Mouse (Mus musculus) adrenal gland, adult 8-10 months (tissue): ENCODE measurements around the gene Limd2. TPM values are rescaled to one million over a fixed set of nuclear protein-coding genes. Genes with fewer than 3 reads are reported as not detected.

Experiments used
- DNase-seq: peaks from one replicate; pipeline ENCODE4 v3.0.0; 2022
- total RNA-seq, 4 experiments: library from RNA; stranded (reverse); gene quantifications; 2 replicates each; pipeline ENCODE4 v1.2.4; 2022

Limd2 gene
- total RNA-seq, 4 experiments from 2014 or later: 9.6 to 18.9 (median 14.3) TPM

DNA sequence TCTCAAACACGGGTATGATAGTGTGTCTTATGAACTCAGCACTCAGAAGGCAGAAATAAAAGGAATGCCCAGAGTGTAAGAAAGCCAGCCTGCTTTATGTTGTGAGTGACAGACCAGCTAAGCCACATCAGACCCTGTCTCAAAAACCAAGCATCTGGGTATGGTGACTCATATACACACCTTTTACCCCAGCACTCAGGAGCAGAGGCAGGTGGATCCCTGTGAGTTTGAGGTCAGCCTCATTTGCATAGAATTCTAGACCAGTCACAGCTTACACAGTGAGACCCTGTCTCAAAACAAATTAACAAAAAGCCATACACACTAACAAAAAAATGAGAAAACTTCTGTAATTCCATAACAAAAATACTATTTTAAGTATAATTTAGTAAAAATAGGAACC, 34.8 kb downstream of the Limd2 start:
- no peak for DNase-seq

DNA sequence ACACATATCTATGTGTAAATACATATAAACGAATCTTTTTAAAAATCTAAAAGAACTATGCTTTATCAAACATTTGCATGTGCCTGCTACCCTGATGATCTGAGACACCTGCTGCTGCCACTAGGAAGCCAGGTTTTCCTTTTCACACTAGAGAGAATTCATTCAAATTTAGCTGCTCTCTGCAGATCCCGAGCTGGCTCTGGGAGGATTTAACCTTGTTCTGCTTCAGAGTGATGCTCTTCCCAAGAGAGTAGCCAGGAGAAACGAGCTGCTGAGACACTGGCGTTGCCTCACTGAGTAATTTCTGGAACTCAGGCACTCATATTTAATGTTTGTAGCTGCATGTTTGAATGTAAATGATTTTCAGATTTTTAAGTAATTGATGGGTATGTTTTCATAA, 35.9 kb downstream of the Limd2 start:
- DNase-seq: no peak

DNA sequence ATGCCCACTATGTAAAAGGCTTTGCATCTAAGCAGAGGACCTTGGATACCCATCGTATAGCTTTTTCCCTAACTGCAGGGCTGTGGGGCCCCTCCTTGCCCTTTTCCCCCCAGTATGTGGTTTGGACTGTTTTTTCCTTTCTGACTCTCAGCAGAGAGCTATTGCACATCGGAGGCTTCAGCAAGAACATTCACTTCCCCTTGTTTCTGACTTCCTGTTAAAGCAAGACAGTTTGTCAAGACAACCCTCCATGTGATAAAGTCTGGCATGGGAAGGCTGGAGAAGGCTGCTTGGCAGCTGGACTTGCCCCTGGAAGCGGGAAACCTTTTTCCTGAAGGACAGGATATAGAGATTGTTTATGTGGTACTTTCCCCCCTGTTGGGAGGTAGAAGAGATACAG, 37.9 kb downstream of the Limd2 start:
- DNase-seq: peak; percentile 8

DNA sequence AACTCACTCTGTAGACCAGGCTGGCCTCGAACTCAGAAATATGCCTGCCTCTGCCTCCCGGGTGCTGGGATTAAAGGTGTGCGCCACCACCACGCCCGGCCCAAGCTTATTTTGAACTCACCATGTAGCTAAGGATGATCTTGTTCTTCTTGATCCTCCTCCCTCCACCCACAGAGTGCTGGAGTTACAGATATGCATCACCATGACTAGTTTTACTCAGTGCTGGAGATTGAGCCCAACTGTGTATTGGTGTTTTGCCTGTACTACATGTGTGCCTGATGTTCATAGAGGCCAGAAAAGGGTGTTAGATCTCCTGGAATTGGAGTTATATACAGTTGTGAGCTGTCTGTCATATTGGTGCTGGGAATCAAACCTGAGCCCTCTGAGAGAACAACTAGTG, 38.4 kb downstream of the Limd2 start:
- no peak for DNase-seq

DNA sequence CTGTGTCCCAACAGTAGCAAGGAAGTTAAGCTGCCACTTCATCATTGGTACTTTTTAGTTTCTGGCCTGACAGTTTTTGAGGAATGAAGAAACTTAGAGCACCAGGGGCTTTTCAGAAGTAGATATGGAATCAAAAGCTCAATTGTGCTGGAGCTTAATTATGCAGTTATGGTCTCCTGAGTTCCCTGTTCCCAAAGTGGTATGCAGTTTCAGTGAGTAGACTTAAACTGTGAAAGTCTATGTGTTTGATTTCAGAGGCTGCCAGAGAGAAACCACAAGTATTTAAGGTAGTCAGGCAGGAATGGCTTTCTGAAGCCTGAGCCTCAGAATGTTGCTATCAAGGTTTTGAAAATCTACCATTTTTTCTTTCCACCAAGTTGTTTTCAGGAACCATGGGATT, 49.0 kb downstream of the Limd2 start:
- DNase-seq: no peak

Other genes starting within 250 kb of the Limd2 start
- gene Cyb561, start 207.5 kb downstream of the Limd2 start, total RNA-seq: 100 to 1,000 TPM; 214 to 322 (median 255) TPM
- gene Ace, start 192.9 kb downstream of the Limd2 start, total RNA-seq: 10 to 100 TPM in 3 of 4 experiments, 1 to 10 TPM in 1; 9.4 to 22.2 (median 12.1) TPM
- not detected for gene Ace3, start 166.2 kb downstream of the Limd2 start, total RNA-seq
- gene Kcnh6, start 152.7 kb downstream of the Limd2 start, total RNA-seq: under 1 TPM; 0.31 to 0.67 (median 0.40) TPM
- gene Dcaf7, start 124.0 kb downstream of the Limd2 start, total RNA-seq: 10 to 100 TPM; 57.3 to 79.3 (median 70.3) TPM
- 10 to 100 TPM; 26.3 to 38.6 (median 33.1) TPM for gene Taco1, start 94.8 kb downstream of the Limd2 start, total RNA-seq
- 10 to 100 TPM; 41.7 to 58.2 (median 47.2) TPM for gene Map3k3, start 76.2 kb downstream of the Limd2 start, total RNA-seq
- gene Gm10840, start within 50 bp of the Limd2 start, total RNA-seq: not detected
- 10 to 100 TPM; 15.1 to 26.8 (median 19.3) TPM for gene Strada, start 41.3 kb upstream of the Limd2 start, total RNA-seq
- 100 to 1,000 TPM in 3 of 4 experiments, 10 to 100 TPM in 1; 84.3 to 125 (median 116) TPM for gene Ccdc47, start 55.5 kb upstream of the Limd2 start, total RNA-seq
- gene Ddx42, start 56.1 kb upstream of the Limd2 start, total RNA-seq: 10 to 100 TPM; 53.4 to 71.6 (median 64.1) TPM
- 10 to 100 TPM; 42.3 to 82.3 (median 59.1) TPM for gene Ftsj3, start 95.2 kb upstream of the Limd2 start, total RNA-seq
- 100 to 1,000 TPM; 151 to 166 (median 154) TPM for gene Psmc5, start 95.3 kb upstream of the Limd2 start, total RNA-seq
- 10 to 100 TPM; 74.0 to 91.9 (median 85.8) TPM for gene Smarcd2, start 112.1 kb upstream of the Limd2 start, total RNA-seq
- under 1 TPM in 3 of 4 experiments, not detected in 1; 0.15 to 0.19 (median 0.17) TPM for gene Tcam1, start 115.8 kb upstream of the Limd2 start, total RNA-seq
- not detected for gene Gh, start 141.0 kb upstream of the Limd2 start, total RNA-seq
- gene Cd79b, start 153.9 kb upstream of the Limd2 start, total RNA-seq: 1 to 10 TPM; 1.2 to 2.3 (median 1.6) TPM
- gene Scn4a, start 192.4 kb upstream of the Limd2 start, total RNA-seq: under 1 TPM in 3 of 4 experiments, not detected in 1; 0.06 to 0.43 (median 0.07) TPM
- gene Prr29, start 204.6 kb upstream of the Limd2 start, total RNA-seq: under 1 TPM in 1 of 4 experiments, not detected in 3; 0.65 TPM
- gene Icam2, start 227.2 kb upstream of the Limd2 start, total RNA-seq: 10 to 100 TPM; 10.0 to 15.8 (median 13.6) TPM